Mouse (Mus musculus) lung, postnatal 25 days (tissue): ENCODE data around the gene Maml2.

Source experiments
- DNase-seq: peaks from one replicate; pipeline ENCODE4 v3.0.0; 2022; ENCODE audit warnings: low spot score

Gene Maml2

DNA sequence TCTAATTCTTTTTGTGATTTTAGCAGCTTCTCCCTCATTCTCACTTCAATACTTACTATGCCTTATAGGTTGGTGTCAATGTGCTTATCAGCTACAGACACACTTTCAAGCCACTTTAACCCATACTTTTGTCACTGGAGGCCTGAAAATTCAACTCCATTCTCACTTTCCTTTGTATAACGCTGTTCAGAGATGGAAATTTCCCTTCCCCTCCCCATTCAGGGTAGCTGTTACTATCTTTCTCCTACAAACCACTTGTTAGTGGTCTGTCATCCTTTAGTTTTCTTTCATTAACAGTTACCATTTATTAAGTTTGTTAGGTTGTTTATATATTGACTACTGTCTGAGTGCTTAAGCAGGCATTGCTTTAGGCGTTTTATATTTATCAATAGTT is 450.6 kb downstream of the Maml2 start, which contains the start of gene Mtmr2:
Gene Mtmr2 (plus strand): TSS at position 7 of the 394 bp plus-strand sequence.
- DNase-seq = no peak

DNA sequence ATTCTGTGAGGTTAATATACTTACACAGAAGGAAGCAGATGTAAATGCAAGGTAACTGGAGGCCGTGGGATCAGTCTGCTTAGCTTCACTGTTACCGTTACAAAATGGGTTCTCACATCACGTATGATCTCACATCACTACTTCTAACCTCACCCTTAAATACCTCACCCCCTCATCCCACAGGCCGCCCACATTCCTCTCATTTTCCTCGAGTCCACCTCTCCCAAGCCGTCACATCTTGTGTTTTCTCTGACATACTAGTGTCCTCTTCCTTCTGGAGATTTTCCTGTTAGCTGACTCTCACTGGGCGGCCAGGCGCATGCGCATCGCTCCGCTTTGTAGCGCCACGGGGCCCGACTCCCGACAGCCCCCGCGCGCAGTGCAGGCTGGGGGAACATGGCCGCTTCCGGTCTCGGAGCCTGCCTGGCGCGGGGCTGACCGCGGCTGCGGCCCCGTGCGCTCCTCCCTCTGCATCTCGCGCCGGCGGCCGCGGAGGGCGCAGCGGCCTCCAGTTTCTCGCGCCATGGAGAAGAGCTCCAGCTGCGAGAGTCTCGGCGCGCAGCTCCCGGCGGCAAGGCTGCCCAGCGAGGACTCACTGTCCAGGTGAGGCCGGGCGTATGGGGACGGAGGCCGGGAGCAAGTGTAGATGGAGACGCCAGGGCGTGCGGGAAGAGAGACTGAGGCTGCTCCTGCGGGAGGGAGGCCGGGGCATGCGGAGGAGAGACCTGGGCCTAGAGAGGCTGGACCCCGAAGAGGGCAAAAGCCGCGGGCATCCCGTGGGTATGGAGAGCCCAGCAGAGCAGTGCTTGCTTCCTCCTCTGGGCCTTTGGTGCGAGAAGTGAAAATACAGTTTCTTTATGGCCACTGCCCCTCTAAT is 451.3 kb downstream of the Maml2 start:
- DNase-seq = peak; percentile 95

DNA sequence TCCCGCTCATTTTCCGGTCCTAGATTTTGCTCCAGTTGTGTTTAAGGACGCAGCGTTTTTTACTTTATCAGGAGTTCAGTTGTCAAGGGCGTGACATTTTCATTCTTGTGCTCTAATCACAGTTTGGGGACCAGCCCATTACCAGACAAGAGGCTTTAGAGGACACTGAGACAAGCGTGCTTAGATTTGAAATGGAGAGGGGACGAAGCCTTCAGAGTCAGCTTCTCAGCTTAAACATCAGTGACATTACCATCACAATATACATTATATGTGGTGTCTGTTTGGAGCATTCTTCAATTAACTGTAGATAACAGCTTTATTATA is 451.9 kb downstream of the Maml2 start:
- no peak for DNase-seq

DNA sequence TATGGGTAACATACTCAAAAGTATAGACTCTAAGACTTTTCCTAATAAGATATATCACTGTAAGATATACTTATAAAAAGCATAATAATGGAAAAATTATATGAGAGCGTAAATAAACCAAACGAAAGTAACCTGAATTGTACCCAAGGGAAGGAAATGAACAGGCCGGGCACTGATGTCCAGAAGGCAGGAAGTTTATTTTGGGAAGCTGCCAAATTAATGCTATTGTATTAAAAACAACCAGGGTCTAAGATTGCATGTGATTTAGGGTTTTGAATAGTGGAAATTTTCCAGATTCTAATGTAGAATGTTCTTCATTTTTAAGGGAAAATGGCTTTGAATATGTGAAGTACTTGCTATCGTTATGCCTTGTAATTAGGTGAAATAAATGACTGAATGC is 454.8 kb downstream of the Maml2 start:
- DNase-seq = peak; percentile 75
